Mouse (Mus musculus) liver, embryonic 15.5 days (tissue): ENCODE measurements around the gene Chmp5. TPM values are rescaled to one million over a fixed set of nuclear protein-coding genes. Genes with fewer than 3 reads are reported as not detected.

Source experiments
- ATAC-seq: fragments of 200-750 bp; cut with Nextera tagmentation; 2 replicates; pipeline ENCODE4 v1.8.0; 2017; ENCODE audit warnings: moderate number of reproducible peaks, mild to moderate bottlenecking, moderate library complexity; ENCODE audit not compliant: insufficient read depth
- H3K27ac ChIP-seq: fragments of 300-500 bp; sonication (generic); replicated peaks from 2 replicates; pipeline ENCODE4 v1.5.1; 2015; ENCODE audit warnings: mild to moderate bottlenecking, inconsistent platforms
- H3K27me3 ChIP-seq: fragments of 300-500 bp; sonication (generic); 2 replicates; pipeline ENCODE4 v1.6.1; 2015; ENCODE audit warnings: mild to moderate bottlenecking, inconsistent platforms
- H3K36me3 ChIP-seq: fragments of 300-500 bp; sonication (generic); replicated peaks from 2 replicates; pipeline ENCODE4 v1.6.1; 2015; ENCODE audit warnings: moderate library complexity, mild to moderate bottlenecking, inconsistent platforms
- H3K4me1 ChIP-seq: fragments of 300-500 bp; sonication (generic); replicated peaks from 2 replicates; pipeline ENCODE4 v1.6.1; 2015; ENCODE audit warnings: inconsistent platforms
- H3K4me2 ChIP-seq: fragments of 300-500 bp; sonication (generic); 2 replicates; pipeline ENCODE4 v1.6.1; 2015; ENCODE audit warnings: moderate library complexity, mild to moderate bottlenecking, inconsistent platforms
- H3K4me3 ChIP-seq: fragments of 300-500 bp; sonication (generic); replicated peaks from 2 replicates; pipeline ENCODE4 v1.5.1; 2015; ENCODE audit warnings: mild to moderate bottlenecking, inconsistent platforms
- H3K9ac ChIP-seq: fragments of 300-500 bp; sonication (generic); 2 replicates; pipeline ENCODE4 v1.6.1; 2015; ENCODE audit warnings: moderate library complexity, mild to moderate bottlenecking, inconsistent platforms
- H3K9me3 ChIP-seq: fragments of 300-500 bp; sonication (generic); replicated peaks from 2 replicates; pipeline ENCODE4 v1.6.1; 2016; ENCODE audit warnings: inconsistent platforms
- WGBS: fragments of 180-500 bp; shearing (Covaris S2); methylation state at CpG from one replicate; pipeline ENCODE4 v1.1.7; 2015; ENCODE audit warnings: mixed read lengths; ENCODE audit not compliant: insufficient replicate concordance; 5-methylcytosine and 5-hydroxymethylcytosine counted together
- polyA plus RNA-seq: library from polyadenylated mRNA; unstranded; fragments of >200 nt; fragmentation: Nextera tagmentation; extraction: Ambion mirVana; gene quantifications from 2 replicates; pipeline ENCODE4 v1.2.1, GENCODE M21; 2015

The Chmp5 gene
- polyA plus RNA-seq = 40.7 and 42.4 TPM in 2 replicates

- H3K9me3 ChIP-seq = no peaks in the 10 kb centered on the region
- H3K27me3 ChIP-seq = no peaks in the 10 kb centered on the region
- WGBS = under 1% methylated on average over 50 of the region's 50 CpGs
- H3K4me1 ChIP-seq = peaks cover 44% of the 10 kb centered on the region
- peaks cover 53% of the 10 kb centered on the region for H3K36me3 ChIP-seq
- peak within 1 kb of the TSS; percentile 84 for H3K4me2 ChIP-seq
- H3K4me3 ChIP-seq = peak within 1 kb of the TSS; percentile 90
- peak within 1 kb of the TSS; percentile 96 for H3K9ac ChIP-seq
- peak within 1 kb of the TSS; percentile 92 for H3K27ac ChIP-seq
- peak; percentile 95 for ATAC-seq
Observed at GRCm38 (mm10) chr4:40948160-40948708, at the start of gene Chmp5, which contains the start of gene Bag1. Gene Chmp5 (plus strand): TSS chr4:40948407. Gene Bag1 (minus strand): TSS chr4:40948294.

GRCm38 (mm10) chr4:40898476-40899044, 49.6 kb upstream of the Chmp5 start:
- no peak overlapping the region for H3K9ac ChIP-seq
- no peak overlapping the region for H3K27ac ChIP-seq
- peaks cover 18% of the 10 kb centered on the region for H3K4me1 ChIP-seq
- 76% methylated on average over 6 of the region's 6 CpGs for WGBS
- H3K4me3 ChIP-seq = no peak overlapping the region
- ATAC-seq = no peak
- H3K27me3 ChIP-seq = no peaks in the 10 kb centered on the region
- H3K9me3 ChIP-seq = no peaks in the 10 kb centered on the region
- H3K4me2 ChIP-seq = no peak overlapping the region
- H3K36me3 ChIP-seq = no peaks in the 10 kb centered on the region

- H3K4me2 ChIP-seq = no peak overlapping the region
Observed at GRCm38 (mm10) chr4:40899264-40899663, 48.9 kb upstream of the Chmp5 start.

GRCm38 (mm10) chr4:40900071-40900470, 48.1 kb upstream of the Chmp5 start:
- H3K9ac ChIP-seq = no peak overlapping the region
- H3K27ac ChIP-seq = peak overlapping the region; percentile 43; the same call in 1 of the 2 replicates
- H3K4me3 ChIP-seq = no peak overlapping the region
- H3K36me3 ChIP-seq = no peaks in the 10 kb centered on the region
- H3K27me3 ChIP-seq = no peaks in the 10 kb centered on the region
- H3K4me1 ChIP-seq = peaks cover 18% of the 10 kb centered on the region
- H3K4me2 ChIP-seq = no peak overlapping the region
- WGBS = 60% methylated on average over 3 of the region's 3 CpGs
- H3K9me3 ChIP-seq = no peaks in the 10 kb centered on the region
- ATAC-seq = peak; percentile 64

More at GRCm38 (mm10) chr4:40899264-40899663, 48.9 kb upstream of the Chmp5 start:
- H3K9me3 ChIP-seq = no peaks in the 10 kb centered on the region
- WGBS = 57% methylated on average over 2 of the region's 2 CpGs
- peaks cover 18% of the 10 kb centered on the region for H3K4me1 ChIP-seq
- no peak overlapping the region for H3K4me3 ChIP-seq
- H3K27me3 ChIP-seq = no peaks in the 10 kb centered on the region
- no peak overlapping the region for H3K27ac ChIP-seq
- no peaks in the 10 kb centered on the region for H3K36me3 ChIP-seq
- H3K9ac ChIP-seq = no peak overlapping the region
- ATAC-seq = no peak

- Histone ChIP-seq H3K4me2 (no peak overlapping the region), H3K4me3 (no peak overlapping the region), H3K27ac (peak overlapping the region; percentile 43), H3K9ac (no peak overlapping the region), H3K4me1 (peaks cover 18% of the 10 kb centered on the region), H3K27me3 (no peaks in the 10 kb centered on the region), H3K36me3 (no peaks in the 10 kb centered on the region), H3K9me3 (no peaks in the 10 kb centered on the region)
- 45% methylated on average over 4 of the region's 4 CpGs for WGBS
- peak; percentile 72 for ATAC-seq
Observed at GRCm38 (mm10) chr4:40900612-40901011, 47.6 kb upstream of the Chmp5 start.

- no peak overlapping the region for H3K27ac ChIP-seq
- no peaks in the 10 kb centered on the region for H3K36me3 ChIP-seq
- H3K4me3 ChIP-seq = no peak overlapping the region
- H3K9ac ChIP-seq = no peak overlapping the region
- H3K4me1 ChIP-seq = no peaks in the 10 kb centered on the region
- H3K4me2 ChIP-seq = no peak overlapping the region
- ATAC-seq = no peak
- 52% methylated on average over 1 of the region's 1 CpGs for WGBS
- no peaks in the 10 kb centered on the region for H3K27me3 ChIP-seq
- H3K9me3 ChIP-seq = no peaks in the 10 kb centered on the region
Observed at GRCm38 (mm10) chr4:40906298-40906697, 41.9 kb upstream of the Chmp5 start.

GRCm38 (mm10) chr4:40908261-40908969, 39.8 kb upstream of the Chmp5 start:
- no peaks in the 10 kb centered on the region for H3K4me1 ChIP-seq
- no peaks in the 10 kb centered on the region for H3K27me3 ChIP-seq
- no peak overlapping the region for H3K27ac ChIP-seq
- no peak overlapping the region for H3K4me3 ChIP-seq
- 46% methylated on average over 20 of the region's 20 CpGs for WGBS
- no peaks in the 10 kb centered on the region for H3K9me3 ChIP-seq
- no peak for ATAC-seq
- H3K36me3 ChIP-seq = no peaks in the 10 kb centered on the region
- H3K9ac ChIP-seq = no peak overlapping the region
- H3K4me2 ChIP-seq = no peak overlapping the region; the same call in 1 of the 2 replicates

- ATAC-seq = no peak
- Histone ChIP-seq H3K36me3 (no peaks in the 10 kb centered on the region), H3K9ac (no peak overlapping the region), H3K27me3 (no peaks in the 10 kb centered on the region), H3K4me3 (no peak overlapping the region), H3K27ac (no peak overlapping the region), H3K4me1 (peaks cover under 1% of the 10 kb centered on the region), H3K9me3 (no peaks in the 10 kb centered on the region), H3K4me2 (no peak overlapping the region)
Observed at GRCm38 (mm10) chr4:40914287-40914867, 33.8 kb upstream of the Chmp5 start.

- Histone ChIP-seq H3K4me3 (no peak overlapping the region), H3K36me3 (no peaks in the 10 kb centered on the region), H3K9me3 (no peaks in the 10 kb centered on the region), H3K4me1 (peaks cover 10% of the 10 kb centered on the region), H3K27ac (no peak overlapping the region), H3K9ac (no peak overlapping the region), H3K27me3 (no peaks in the 10 kb centered on the region), H3K4me2 (no peak overlapping the region)
- ATAC-seq = no peak
- 64% methylated on average over 5 of the region's 5 CpGs for WGBS
Observed at GRCm38 (mm10) chr4:40915947-40916346, 32.3 kb upstream of the Chmp5 start.

GRCm38 (mm10) chr4:40916592-40917155, 31.5 kb upstream of the Chmp5 start:
- Histone ChIP-seq H3K4me1 (peaks cover 10% of the 10 kb centered on the region), H3K9me3 (no peaks in the 10 kb centered on the region), H3K36me3 (no peaks in the 10 kb centered on the region), H3K4me2 (no peak overlapping the region), H3K9ac (no peak overlapping the region), H3K27me3 (no peaks in the 10 kb centered on the region), H3K4me3 (no peak overlapping the region), H3K27ac (no peak overlapping the region)
- WGBS = 81% methylated on average over 7 of the region's 7 CpGs
- ATAC-seq = no peak

GRCm38 (mm10) chr4:40919785-40920184, 28.4 kb upstream of the Chmp5 start, which contains the start of gene Spink4:
Gene Spink4 (plus strand): TSS chr4:40920052.
- Histone ChIP-seq H3K27me3 (no peaks in the 10 kb centered on the region; the same call in 1 of the 2 replicates), H3K4me3 (no peak within 1 kb of the TSS), H3K9ac (no peak within 1 kb of the TSS), H3K9me3 (no peaks in the 10 kb centered on the region), H3K4me2 (no peak within 1 kb of the TSS), H3K27ac (no peak within 1 kb of the TSS), H3K4me1 (peaks cover 10% of the 10 kb centered on the region), H3K36me3 (no peaks in the 10 kb centered on the region)
- ATAC-seq = peak; percentile 64
- 8% methylated on average over 3 of the region's 3 CpGs for WGBS
